Mouse (Mus musculus): Measurements from ENCODE around the gene Nmrk1. TPM values are rescaled to one million over a fixed set of nuclear protein-coding genes. Genes with fewer than 3 reads are reported as not detected.

The Nmrk1 gene
- total RNA-seq, 2 experiments from 2014 or later = 4.8 TPM

- no peak for DNase-seq (ENCODE audit: low spot score in 2 of 2)
These were observed 55.8 kb downstream of the Nmrk1 start for GRCm38 (mm10) chr19:18687556-18687955.

DNA sequence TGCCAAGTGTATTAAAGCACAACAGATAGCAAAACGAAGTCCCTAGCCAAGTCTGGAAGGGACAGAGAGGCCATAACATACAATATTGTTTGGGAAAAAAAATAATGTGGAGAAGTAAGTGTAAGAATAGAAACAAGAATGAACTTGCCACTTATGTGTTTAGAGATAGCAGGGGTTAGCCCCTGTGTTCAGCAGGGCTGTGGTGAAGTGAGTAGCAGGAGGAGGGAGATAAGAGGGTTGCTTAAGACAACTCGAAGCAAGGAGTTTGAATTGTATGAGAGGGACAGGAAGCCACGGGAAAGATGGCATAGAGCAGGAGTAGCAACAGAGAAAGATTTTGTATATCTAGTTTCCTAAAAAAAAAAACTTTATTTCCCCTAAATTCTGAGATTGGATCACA is 60.4 kb downstream of the Nmrk1 start:
- DNase-seq (ENCODE audit: low spot score in 2 of 2) = no peak
- intact Hi-C loops (cut with DNase I) = no loop called here

More at GRCm38 (mm10) chr19:18687556-18687955, 55.8 kb downstream of the Nmrk1 start:
- intact Hi-C loops (cut with DNase I) = no loop called here

DNA sequence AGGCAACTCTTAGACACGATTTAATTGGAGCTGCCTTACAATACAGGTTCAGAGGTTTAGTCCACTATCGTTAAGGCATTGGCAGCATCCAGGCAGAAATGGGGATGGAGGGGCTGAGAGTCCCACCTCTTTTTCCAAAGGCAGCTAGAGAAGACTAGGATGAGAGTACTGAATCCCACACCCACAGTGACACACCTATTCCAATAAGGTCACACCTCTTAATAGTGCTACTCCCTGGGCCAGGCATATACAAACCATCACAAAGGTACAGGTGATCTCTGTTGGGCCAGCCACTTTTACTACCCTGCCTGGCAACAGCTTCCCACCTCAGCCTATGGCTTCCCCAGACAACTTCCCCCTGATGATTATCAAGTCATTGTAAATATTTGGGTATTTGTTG is 61.0 kb downstream of the Nmrk1 start:
- intact Hi-C loops (cut with DNase I) = no loop called here
- no peak for DNase-seq (ENCODE audit: low spot score in 2 of 2)

GRCm38 (mm10) chr19:18695116-18695515 is 63.4 kb downstream of the Nmrk1 start:
- DNase-seq (ENCODE audit: low spot score in 2 of 2) = no peak
- intact Hi-C loops (cut with DNase I) = no loop called here

- intact Hi-C loops (cut with DNase I) = no loop called here
- DNase-seq (ENCODE audit: low spot score in 2 of 2) = no peak
These were observed 63.8 kb downstream of the Nmrk1 start for GRCm38 (mm10) chr19:18695552-18695951.

Other genes starting within 250 kb of the Nmrk1 start
- gene Ostf1, start 127 bp upstream of the Nmrk1 start, total RNA-seq (2021) = 10 to 100 TPM; 13.6 to 16.8 TPM
- gene Carnmt1, start 38.8 kb downstream of the Nmrk1 start, total RNA-seq (2021) = 10 to 100 TPM in 1 of 2 experiments, 1 to 10 TPM in 1; 9.7 to 13.9 TPM
- 10 to 100 TPM; 22.3 to 26.0 TPM for gene D030056L22Rik, start 81.2 kb downstream of the Nmrk1 start, total RNA-seq (2021)
- under 1 TPM; 0.39 to 0.59 TPM for gene Trpm6, start 118.0 kb downstream of the Nmrk1 start, total RNA-seq (2021)

All from left cerebral cortex, postnatal 36 days (tissue).